Mouse (Mus musculus) kidney, postnatal 4 days (tissue): ENCODE data around the gene Coq4.

Source experiments
- DNase-seq, 2 experiments: peaks; one replicate each; pipeline ENCODE4 v3.0.0; 2021; ENCODE audit warnings: mixed read lengths in 2 of 2

Gene Coq4

DNA sequence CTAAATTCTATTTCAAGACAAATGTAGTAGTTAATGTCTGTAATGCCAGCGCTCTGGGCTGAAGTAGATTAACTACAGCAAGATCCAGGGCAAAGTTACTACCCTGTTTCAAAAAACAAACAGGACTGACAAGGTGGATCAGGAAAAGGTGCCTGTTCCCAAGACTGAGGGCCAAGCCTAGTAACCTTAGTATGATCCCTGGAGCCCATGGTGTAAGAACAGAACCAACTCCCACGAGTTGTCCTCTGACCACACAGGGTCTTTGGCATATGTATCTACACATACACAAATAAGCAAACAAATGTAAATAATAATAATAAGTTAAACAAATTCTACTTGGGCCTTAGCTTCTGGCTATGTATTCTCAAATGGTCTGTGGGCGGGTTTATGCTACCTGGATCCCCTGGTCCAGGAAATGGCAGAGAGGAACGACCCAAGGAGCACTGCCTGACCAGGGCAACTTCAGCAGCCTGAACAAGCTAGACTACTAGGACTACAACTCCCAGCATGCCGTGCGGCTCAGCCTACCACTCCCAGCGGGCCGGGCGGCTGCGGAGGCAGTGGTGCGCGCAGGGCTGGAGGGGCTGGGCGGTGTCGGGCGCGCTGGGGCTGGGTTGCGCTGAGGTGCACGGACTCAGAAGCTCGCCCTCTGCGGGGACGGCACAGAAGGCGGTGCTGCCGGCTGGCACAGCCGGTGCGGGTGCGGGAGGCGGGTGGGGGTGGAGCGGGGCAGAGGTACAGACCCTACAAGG, 15.0 kb downstream of the Coq4 start, which contains the start of gene Slc27a4:
Slc27a4 (plus strand) TSS at position 560 of the 752 bp plus-strand sequence.
- DNase-seq: peak; percentile 98 to 99

DNA sequence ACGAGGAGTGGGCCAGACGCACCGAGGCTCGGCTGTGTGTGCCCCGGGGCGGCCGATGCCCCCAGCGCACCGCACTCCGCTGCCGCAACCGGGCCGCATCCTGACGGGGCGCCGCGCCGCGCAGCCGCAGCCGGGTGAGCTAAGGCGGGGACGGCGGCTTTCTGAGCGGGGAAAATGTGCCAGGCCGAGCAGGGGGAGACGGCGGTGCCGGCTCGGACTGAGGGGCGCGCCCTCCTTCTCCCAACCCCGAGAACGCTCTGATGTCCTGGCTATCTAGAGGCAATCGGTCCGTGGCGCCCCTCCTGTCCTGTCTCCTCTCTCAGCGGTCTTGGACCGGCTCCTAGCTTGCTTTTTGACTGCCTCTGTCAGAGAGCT, 15.5 kb downstream of the Coq4 start:
- no peak for DNase-seq

DNA sequence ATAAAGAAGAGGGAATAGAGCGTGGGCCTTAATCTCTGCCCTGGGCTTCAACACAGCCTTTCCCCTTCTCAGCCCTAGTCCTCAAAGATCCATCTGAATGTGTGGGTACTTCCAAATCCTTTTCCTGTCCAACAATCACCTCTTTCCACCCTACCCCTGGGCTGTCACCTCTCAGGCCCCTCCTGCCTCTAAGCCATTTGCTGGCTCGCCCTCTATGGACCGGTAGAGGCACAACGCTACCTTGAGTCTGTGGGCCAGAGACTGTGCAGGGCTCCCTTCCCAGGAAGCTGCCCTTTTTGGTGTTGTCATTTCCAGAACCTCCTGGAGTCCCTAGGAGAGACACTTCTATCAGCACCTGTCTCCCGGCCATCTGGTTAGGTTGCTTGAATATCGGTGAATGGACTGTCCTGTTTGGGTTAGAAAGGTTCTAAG, 16.1 kb downstream of the Coq4 start:
- peak; percentile 54 to 64 for DNase-seq

DNA sequence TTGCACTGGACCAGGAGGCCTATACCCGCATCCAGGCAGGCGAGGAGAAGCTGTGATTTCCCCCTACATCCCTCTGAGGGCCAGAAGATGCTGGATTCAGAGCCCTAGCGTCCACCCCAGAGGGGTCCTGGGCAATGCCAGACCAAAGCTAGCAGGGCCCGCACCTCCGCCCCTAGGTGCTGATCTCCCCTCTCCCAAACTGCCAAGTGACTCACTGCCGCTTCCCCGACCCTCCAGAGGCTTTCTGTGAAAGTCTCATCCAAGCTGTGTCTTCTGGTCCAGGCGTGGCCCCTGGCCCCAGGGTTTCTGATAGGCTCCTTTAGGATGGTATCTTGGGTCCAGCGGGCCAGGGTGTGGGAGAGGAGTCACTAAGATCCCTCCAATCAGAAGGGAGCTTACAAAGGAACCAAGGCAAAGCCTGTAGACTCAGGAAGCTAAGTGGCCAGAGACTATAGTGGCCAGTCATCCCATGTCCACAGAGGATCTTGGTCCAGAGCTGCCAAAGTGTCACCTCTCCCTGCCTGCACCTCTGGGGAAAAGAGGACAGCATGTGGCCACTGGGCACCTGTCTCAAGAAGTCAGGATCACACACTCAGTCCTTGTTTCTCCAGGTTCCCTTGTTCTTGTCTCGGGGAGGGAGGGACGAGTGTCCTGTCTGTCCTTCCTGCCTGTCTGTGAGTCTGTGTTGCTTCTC, 28.5 kb downstream of the Coq4 start:
- no peak for DNase-seq

DNA sequence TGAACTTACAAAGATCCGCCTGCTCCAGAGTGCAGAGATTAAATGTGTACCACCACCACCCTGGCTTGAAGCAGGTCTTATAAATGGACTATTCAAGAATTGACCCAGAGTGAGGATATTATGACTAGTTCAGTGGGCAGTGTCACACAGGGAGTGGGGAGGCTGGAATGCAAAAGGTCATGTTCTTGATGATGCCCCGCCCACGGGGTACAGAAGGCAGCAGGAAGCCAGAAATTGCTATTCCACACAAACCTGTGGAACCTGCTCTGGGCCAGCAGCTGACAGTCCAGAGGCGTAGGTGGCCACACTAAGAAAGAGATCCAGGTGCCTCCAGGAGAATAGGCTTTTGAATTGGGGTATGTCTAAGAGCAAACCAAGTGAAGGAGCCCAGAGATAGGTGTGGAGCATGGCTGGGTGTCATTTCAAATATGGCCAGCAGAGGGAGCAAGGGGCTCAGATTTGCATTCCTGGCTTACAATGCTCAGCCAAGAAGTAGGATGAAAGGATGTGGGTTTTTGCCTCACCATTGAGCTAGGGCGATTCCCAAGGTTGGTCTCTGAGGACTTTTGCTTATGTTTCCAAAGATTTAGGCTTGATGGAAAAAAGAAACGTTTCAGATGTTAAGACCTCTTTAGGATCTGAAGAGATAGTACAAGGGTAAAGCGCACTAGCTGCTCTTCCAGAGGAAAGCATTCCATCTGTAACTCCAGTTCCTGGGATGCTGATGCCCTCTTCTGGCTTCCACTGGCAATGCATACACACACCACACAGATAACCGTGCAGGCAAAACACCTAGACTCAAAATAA, 30.3 kb downstream of the Coq4 start:
- DNase-seq: peak; percentile 93 to 94

DNA sequence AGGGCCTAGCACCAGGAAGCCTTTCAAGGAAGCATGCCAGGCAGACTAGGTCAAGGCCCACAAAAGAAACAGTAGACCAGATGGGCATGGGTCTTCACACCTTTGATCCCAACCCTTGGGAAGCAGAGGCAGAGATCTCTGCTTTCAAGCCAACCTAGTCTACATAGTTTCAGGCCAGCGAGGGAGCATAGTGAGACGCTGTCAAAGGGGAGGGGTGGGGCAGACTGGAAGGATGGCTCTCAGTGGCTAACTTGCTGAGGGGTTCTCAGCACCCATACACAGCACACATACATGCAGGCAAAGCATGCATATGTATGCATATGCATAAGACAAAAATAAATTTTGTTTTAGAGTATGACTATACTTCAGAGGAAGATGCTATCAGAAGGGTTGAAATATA, 32.1 kb downstream of the Coq4 start:
- DNase-seq: peak in 1 of 2 experiments; percentile 13

DNA sequence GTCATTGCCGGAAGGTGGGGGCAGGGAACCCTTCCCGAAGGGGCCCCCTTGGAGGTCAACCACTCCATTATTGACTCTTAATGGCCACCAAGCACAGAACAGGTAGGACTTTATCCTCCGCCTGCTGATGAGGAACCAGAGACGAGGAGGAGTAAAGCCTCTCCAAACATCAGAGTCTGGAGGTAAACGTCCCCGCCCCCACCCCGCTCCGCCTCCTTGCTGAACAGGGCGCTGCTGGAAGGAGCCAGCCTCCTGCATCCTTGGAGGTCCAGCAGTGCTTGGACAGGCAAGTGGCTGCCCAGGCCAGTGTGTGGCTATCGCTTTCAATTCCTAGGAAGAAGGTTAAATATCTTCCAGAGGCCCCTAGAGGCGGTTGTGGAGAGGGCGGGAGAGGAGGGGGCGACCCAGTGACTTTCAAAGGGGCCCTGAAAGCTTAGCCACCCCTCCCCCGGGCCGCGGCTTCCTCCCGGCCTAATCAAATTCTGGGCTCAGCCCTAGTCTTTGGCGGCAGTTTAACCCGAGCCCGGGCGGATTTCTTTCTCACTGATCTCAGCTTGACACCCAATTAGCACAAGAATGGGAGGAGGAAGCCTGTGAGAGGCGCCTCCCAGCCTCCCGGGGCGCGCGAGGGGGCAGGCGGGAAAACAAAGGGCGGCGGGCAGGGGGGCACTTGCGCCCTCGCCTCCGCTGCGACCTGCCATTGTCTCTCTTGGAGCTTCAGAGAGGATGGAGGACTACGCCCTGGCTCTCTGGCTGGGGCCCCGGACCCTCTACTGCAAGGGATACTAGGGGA, 32.9 kb downstream of the Coq4 start, which contains the start of gene Urm1:
Urm1 (plus strand) TSS at position 51 of the 793 bp plus-strand sequence.
- DNase-seq: peak; percentile 87 to 92

DNA sequence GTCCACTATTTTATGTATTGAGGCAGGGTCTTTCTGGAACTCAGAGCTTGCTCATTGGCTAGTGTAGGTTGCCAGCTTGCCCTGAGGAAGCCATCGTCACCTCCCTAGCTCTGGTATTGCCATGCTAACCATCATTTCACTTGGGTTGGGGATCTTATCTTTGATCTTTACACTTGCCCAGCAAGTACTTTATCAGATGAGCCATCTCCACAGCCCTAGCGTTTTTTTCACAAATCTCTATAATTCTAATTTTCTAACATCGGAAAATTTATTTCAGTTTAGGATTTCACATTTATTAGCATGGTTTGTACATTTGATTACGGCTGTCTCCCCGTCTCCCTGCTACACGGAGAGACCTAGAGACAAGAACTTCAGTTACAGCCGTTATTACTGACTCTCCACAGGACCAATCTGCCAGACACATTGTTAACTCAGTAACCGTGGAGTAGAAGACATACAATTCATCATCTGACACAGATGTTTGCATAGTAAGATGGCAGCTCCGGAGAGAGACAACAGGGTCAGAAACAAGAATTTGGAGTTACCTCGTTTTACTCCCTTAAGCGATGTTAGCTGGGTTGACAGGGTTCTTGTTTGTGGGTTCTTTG, 39.1 kb downstream of the Coq4 start:
- no peak for DNase-seq

DNA sequence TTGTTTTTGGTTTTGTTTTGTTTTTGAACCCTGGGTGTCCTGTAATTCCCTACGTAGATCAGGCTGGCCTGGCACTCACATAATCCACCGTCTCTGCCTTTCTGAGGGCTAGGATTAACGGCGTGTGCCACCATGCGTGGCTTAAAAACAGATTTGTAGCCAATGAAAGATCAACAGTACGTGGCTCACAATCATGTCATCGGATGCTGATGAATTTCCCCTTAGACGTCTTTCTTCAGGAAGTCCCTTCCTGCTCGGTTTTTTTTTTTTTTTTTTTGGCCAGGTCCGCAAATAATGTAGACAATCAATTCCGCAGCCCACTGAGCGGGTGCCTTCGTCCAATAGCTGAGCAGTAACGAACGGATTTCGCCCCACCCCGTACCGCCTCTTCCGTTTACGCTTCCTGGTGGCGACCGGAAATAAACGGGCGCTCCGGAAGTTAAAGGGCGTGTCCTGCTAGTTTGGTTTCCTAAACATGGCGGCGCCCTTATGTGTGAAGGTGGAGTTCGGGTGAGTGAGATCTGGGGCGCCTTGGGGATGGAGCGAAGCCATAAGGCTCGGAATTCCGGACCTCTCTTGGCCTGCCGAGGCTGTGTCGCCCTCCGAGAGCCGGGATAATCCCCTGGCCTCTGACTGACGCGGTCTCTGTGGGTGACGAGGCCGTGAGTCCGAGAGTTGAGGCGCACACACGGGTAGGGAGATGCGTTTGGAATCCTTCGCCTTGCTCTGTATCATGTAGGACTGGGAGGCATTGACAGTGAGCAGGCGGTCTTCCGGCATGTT, 39.8 kb downstream of the Coq4 start:
- DNase-seq: peak; percentile 95 to 97

DNA sequence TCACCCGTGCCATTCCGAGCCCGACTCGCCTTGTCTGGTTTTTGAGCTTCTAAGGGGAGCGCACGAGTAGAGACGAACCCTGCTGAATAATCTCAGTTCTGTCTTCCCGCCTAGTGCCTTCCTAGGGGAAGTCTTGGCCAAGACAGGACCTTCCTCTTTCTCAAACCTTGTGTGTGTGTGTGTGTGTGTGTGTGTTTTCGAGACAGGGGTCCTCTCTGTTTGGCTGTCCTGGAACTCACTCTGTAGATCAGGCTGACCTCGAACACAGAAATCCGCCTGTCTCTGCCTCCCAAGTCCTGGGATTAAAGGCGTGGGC, 40.4 kb downstream of the Coq4 start:
- no peak for DNase-seq

DNA sequence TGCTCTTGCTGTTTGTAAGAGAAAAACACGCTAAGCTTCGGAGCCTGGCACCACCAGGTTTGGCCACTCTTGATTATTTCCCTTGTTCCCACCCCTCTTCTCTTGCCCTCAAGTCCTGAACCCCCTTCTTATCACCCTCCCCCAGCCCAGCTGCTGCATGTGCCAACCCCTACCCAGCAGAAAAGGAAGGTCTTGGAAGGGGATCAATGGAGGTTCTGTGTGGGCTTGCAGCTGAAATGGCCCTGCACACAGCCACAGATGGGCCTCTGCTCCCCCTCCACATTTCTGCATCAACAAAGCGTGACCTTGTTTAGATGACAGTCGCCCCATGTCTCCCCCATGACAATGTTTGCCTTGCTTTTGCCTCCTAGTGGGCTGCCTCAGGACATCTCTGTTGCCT, 43.8 kb downstream of the Coq4 start:
- no peak for DNase-seq

DNA sequence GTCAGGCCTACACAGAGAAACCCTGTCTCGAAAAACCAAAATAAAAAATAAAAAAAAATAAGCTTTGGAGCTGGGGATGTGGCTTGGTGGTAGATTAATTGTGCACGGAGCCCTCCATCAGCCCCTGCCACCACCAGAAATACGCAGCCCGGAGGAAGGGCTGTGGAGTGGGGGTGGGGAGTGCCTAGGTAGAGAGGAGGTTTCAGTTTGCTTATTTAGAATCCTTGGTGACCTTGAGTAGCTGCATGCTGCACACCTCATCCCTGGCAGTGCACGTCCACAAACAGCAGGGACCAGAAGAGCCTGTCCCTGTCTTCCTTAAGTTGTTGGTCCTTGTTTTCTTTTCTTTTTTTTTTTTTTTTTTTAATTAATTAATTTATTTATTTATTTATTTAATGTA, 46.5 kb downstream of the Coq4 start:
- no peak for DNase-seq

DNA sequence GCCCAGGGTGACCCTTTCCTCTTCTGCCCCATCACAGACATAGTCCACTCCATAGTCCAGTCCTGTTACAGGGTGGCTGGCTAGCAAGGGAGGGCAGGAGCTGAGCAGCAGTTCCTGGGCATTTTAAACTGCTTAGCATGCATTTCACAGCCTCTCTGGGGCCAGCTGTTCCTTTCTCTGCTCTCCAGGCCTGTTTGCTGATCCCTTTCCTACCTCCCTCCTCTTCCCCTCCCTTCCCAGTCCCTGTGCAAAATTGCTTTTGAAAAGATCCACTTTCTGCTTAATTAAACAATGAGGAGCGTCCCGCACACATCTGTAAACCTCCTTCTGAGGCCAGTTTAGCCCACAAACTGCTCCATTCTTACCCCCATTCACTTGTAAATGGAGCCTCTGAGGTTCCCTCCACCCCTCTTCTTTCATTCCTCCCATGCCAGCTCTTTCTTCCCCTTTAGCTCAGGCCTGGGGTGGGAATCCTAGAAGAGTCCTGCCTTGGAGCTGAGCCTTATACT, 48.2 kb downstream of the Coq4 start:
- no peak for DNase-seq

DNA sequence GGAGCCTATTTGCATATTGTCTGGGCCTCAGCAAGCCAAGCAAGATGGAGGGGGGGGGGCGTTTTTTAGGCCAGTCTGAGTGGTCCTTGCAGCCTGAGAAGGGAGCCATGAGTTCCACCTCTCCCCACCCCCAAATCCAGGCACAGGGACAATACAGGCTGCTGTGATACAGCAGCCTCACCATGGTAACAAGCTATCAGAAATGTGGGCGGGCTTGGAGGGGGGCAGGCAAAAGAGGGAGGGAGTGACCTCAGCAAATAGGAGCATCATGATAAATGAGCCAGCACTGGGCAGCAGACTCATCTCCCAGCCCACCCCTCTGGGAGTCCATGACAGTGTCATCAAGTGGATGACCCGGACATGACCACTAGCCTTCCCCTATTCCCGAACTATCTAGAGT, 52.2 kb downstream of the Coq4 start:
- DNase-seq: no peak

DNA sequence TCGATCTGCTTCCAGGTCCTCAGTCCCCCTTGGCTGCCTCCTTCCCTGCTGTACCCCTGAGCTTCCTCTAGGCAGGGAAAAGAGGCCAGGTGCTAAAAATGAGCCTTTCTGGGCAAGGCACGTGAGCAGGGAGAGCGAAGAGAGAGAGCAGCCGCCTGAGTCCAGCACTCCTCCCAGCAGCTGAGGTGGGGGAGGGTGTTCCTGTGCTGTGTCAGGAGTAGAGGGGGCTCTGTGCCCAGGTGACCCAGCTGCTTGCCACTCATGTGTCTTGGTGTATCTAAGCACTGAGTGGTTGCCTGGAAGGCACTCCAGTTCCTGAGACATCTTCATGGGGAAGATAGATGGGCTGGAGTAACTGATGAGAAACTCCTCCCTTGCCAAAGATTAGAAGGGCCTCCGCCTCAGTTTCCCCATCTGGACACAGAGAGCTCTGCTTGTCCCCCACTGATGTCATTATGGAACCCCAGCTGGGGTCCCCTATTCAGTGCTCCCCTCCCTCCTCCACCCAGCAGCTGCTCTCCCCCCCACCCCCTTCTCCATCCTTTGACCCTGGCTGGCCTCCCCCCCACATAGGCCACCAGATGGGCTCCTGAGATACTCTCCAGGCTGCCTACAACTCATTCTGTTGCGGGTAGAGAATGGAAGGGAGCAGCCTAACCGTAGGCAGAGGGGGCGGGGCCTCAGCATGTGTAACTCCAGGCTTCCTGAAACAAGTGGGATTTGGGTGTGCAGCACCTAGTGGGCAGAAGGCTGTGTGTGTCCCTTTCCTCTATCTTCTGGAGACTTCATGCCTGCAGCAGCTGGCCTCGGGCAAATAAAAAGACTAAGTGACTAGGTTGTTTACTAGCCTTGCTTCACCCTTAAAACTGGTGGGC, 56.2 kb downstream of the Coq4 start:
- DNase-seq: no peak

DNA sequence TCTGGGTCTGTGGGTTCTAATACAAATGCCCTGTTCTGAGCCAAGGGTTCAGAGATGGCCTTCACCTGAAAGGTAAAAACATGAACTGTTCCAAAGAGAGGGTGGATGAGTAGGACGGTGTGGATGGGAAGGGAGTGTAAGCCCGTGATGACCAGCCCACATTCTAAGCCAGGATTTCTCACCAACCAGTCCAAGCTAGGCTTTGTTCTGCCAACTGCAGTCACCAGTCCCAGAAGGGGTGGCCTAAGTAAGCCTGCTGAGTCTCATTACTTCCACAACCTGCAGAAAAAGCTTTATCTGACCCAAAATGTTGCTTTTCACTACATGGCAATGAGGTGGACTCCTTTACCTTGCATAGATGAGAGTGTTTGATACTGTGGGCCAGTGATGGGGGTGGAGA, 56.8 kb downstream of the Coq4 start:
- DNase-seq: no peak

DNA sequence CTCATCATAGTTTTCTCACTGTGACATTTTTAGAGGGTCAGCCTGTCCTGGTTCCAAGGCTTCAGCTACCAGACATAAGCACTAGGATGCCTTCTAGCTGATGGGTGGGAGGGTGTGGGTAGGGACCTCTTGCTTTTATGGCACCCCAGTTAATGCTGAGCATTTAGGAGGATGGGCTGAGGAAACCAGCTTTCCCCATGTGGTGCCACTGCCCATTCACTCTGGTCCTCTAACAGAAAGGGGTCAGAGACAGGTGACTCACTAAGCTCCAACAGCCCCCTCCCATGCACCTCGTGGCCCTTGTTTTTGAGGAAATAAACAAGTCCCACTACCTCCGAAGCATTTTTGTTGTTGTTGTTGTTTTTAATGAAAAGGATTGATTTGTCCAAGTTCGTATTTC, 57.4 kb downstream of the Coq4 start:
- DNase-seq: no peak

DNA sequence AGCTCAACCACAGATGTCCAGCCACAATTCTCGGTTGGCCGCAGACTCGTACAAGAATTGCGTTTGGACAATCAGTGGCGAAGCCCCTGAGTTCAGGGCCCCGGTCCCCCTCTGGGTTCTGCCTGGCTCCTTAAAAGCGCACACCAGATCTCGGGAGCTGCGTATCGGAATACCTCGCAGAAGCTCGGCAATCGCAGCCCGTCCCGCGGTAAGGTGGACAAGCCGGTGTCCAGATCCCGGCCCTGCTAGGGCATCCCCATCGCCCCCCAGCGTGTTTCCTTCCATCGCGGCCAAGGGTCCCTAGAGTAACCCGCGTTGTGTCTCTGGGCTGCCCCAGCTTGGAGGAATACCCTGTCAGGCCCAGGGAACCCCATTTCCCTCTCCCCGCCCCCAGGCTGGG, 58.3 kb downstream of the Coq4 start:
- DNase-seq: peak in 1 of 2 experiments; percentile 25

DNA sequence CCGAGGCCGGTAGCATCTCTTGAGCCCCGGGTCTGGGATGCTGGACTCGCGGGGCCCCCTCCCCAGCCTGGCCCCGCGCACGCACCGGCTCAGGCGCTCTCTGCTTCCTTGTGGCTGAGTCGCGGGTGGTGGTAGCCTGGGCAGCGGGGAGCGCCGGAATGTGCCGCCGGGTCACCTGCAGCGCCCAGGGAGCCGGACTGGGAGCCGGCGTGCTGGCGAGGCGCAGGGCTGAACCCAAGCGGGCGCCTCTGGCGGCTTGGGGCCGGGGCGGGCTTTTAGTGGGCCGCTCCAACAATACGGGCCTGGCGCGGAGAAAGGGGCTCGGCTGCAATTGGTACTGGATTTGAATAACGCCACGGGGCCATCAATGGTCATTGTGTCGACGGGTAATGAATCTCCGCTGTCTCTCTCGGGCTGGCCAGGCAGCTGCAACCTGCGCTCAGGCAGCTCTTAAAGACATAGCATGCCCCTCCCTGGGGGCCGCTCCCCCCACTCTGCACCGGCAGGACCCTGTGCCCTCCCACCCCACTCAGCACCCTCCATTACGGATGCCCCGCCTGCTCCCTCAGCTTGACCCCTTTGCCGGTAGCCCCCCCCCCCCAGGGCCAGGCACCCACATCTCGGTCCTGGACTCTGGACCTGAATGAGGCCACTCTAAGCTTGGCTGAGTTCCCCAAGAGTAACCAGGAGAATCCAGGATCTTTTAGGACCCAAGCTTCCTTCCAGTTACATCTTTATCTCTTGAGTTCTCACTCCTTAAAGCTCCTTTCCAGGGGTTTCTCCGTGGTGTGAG, 59.0 kb downstream of the Coq4 start:
- peak; percentile 37 to 60 for DNase-seq
